Mouse (Mus musculus) midbrain, postnatal 0 days (tissue): ENCODE measurements around the gene Papola. TPM values are rescaled to one million over a fixed set of nuclear protein-coding genes. Genes with fewer than 3 reads are reported as not detected.

Experiments used
- ATAC-seq: fragments of 200-750 bp; cut with Nextera tagmentation; 2 replicates; pipeline ENCODE4 v1.8.0; 2017; ENCODE audit warnings: moderate number of reproducible peaks, mild to moderate bottlenecking, moderate TSS enrichment, moderate library complexity; ENCODE audit not compliant: low FRiP score
- DNase-seq: peaks from one replicate; pipeline ENCODE4 v3.0.0-alpha.2; 2015; ENCODE audit warnings: low spot score
- H3K27ac ChIP-seq: fragments of 300-500 bp; sonication (generic); 2 replicates; pipeline ENCODE4 v1.5.1; 2014; ENCODE audit warnings: low read depth, mild to moderate bottlenecking, low read length, mixed read lengths
- H3K27me3 ChIP-seq: fragments of 300-500 bp; sonication (generic); 2 replicates; pipeline ENCODE4 v1.6.1; 2014; ENCODE audit warnings: low read length, control low read depth, mixed read lengths; ENCODE audit not compliant: insufficient read depth
- H3K36me3 ChIP-seq: fragments of 300-500 bp; sonication (generic); 2 replicates; pipeline ENCODE4 v1.6.1; 2014; ENCODE audit warnings: low read length, control low read depth, mixed read lengths; ENCODE audit not compliant: insufficient read depth
- H3K4me1 ChIP-seq: fragments of 300-500 bp; sonication (generic); 2 replicates; pipeline ENCODE4 v1.6.1; 2014; ENCODE audit warnings: mild to moderate bottlenecking, control low read depth, antibody characterized with exemption, low read length, mixed read lengths; ENCODE audit not compliant: insufficient read depth
- H3K4me2 ChIP-seq: fragments of 300-500 bp; sonication (generic); 2 replicates; pipeline ENCODE4 v1.6.1; 2014; ENCODE audit warnings: low read depth, mild to moderate bottlenecking, low read length, mixed read lengths; ENCODE audit not compliant: poor library complexity, severe bottlenecking
- H3K4me3 ChIP-seq: fragments of 300-500 bp; sonication (generic); 2 replicates; pipeline ENCODE4 v1.5.1; 2014; ENCODE audit warnings: low read depth, mild to moderate bottlenecking, low read length, moderate library complexity
- H3K9ac ChIP-seq: fragments of 300-500 bp; sonication (generic); replicated peaks from 2 replicates; pipeline ENCODE4 v1.6.1; 2014; ENCODE audit warnings: mild to moderate bottlenecking, low read length, moderate library complexity, mixed read lengths; ENCODE audit not compliant: poor library complexity, severe bottlenecking
- H3K9me3 ChIP-seq: fragments of 300-500 bp; sonication (generic); 2 replicates; pipeline ENCODE4 v1.6.1; 2016; ENCODE audit warnings: low read length, control low read depth
- CTCF ChIP-seq: IDR thresholded peaks from 2 replicates; pipeline ENCODE4 v1.5.1; 2016; ENCODE audit warnings: antibody characterized with exemption, mild to moderate bottlenecking
- WGBS: fragments of 180-500 bp; shearing (Covaris S2); extraction: QIAGEN DNeasy Blood & Tissue Kit; methylation state at CpG from one replicate; pipeline ENCODE4 v1.1.7; 2014; 5-methylcytosine and 5-hydroxymethylcytosine counted together
- polyA plus RNA-seq: library from polyadenylated mRNA; unstranded; fragments of >200 nt; fragmentation: Nextera tagmentation; extraction: Ambion mirVana; gene quantifications from 2 replicates; pipeline ENCODE4 v1.2.1, GENCODE M21; 2015
- total RNA-seq: library from RNA; depleted of rRNA; stranded (reverse); fragments of >200 nt; gene quantifications from 2 replicates; pipeline ENCODE4 v1.2.3, GENCODE M21; 2014

Gene Papola
- total and polyA plus RNA-seq, 2 experiments from 2014 or later: 72.7 to 116 TPM

DNA sequence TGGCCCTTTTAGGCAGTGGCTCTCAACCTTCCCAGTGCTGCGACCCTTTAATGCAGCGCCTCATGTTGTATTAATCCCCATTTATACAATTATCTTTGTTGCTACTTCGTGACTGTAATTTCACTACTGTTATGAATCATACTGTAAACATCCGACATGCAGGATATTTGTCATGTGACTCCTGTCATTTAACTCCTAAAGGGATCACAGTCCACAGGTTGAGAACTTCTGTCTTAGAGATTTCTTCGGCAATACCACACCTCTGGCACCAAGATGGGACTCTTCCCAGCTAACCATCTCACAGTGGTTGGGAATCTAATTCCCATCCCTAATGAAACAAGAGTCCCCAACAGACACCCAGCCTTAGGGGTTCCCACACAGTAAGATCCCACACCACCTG, 36.4 kb upstream of the Papola start:
- no peak overlapping the region for H3K4me3 ChIP-seq
- ATAC-seq (no peak), DNase-seq (no peak)
- H3K9ac ChIP-seq: no peak overlapping the region
- H3K4me2 ChIP-seq: no peak overlapping the region
- no peaks in the 10 kb centered on the region for H3K9me3 ChIP-seq
- H3K4me1 ChIP-seq: no peaks in the 10 kb centered on the region
- no peaks in the 10 kb centered on the region for H3K27me3 ChIP-seq
- H3K27ac ChIP-seq: no peak overlapping the region
- 85% methylated on average over 5 of the region's 5 CpGs for WGBS
- H3K36me3 ChIP-seq: no peaks in the 10 kb centered on the region
- no peak for TF ChIP-seq CTCF

DNA sequence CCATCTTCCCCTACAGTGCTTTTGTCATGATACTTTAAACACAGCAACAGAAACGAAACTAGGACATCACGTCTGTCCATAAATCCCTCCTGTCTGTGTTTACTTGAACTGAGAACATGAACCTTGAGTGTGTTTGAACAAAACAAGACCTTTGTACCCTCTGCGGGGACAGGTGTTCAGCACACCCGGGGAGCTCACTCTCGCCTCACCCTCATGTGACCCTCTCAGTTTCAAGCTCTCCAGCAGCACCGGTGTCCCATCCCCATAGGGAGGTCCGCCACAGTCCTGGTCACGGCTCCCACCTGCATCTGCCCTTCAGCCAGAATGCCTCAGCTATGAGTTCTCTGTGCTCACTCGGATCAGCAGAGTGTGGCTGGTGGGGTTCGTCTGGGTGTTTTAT, 30.7 kb upstream of the Papola start:
- no peak overlapping the region for H3K9ac ChIP-seq
- H3K9me3 ChIP-seq: no peaks in the 10 kb centered on the region
- TF ChIP-seq CTCF: no peak
- DNase-seq (no peak), ATAC-seq (no peak)
- H3K4me3 ChIP-seq: no peak overlapping the region
- H3K4me1 ChIP-seq: no peaks in the 10 kb centered on the region
- no peaks in the 10 kb centered on the region for H3K36me3 ChIP-seq
- no peak overlapping the region for H3K27ac ChIP-seq
- WGBS: 92% methylated on average over 10 of the region's 10 CpGs
- no peaks in the 10 kb centered on the region for H3K27me3 ChIP-seq
- H3K4me2 ChIP-seq: no peak overlapping the region

DNA sequence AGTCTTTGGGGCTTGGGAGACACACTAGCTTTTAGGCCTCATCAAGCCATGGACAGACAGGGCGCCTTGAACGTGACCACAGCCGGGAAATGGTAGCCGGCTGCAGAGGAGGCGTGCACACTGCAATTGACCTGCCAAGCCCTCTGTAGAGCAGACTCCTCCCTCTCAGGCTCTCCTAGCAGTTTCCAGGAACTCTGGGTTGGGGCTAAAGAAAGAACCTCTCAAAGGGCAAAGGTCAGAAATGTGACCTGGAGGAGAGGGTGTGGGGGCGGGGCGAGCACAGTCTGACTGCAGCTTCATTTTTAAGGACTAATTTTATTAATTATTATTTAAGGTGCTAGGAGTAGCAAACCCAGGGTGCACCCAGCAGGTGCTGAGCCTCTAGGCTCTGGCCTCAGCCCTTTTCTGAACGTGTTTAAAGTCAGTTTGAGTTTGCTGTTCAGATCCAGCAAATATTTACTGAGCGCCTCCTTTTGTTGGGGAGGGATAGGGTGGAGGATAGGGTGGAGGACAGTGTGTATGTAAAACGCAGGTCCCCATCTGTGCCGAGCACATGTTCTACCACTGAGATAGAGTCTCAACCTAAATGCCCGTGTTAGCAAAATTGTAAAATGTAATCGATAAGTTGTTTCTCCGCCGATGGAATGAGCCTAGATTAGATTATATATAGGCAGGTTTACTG, 26.5 kb upstream of the Papola start:
- DNase-seq (no peak), ATAC-seq (no peak)

DNA sequence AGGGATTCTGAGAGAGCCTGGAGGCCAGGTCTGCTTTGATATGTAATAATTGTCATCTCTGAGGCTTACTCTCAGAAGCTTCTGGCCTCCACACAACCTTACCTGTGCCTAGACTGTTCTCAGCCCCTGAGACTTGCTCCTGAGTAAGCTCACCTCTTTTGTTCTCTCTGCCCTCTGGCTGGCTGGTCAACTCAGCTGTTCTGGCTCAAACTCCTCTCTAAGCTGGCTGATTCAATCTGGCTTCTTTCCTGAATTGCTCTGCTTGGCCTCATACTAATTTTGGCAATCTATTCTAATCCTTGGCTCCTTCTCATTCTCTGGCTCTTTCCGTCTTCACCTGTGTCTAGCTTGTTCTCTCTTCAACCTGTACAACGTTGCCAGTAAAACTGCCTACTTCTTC, 25.6 kb upstream of the Papola start:
- Histone ChIP-seq H3K27ac (no peak overlapping the region), H3K36me3 (no peaks in the 10 kb centered on the region), H3K9me3 (no peaks in the 10 kb centered on the region), H3K9ac (no peak overlapping the region), H3K4me3 (no peak overlapping the region), H3K27me3 (no peaks in the 10 kb centered on the region), H3K4me1 (no peaks in the 10 kb centered on the region), H3K4me2 (no peak overlapping the region)
- DNase-seq: no peak
- 88% methylated on average over 2 of the region's 2 CpGs for WGBS
- no peak for ATAC-seq
- no peak for TF ChIP-seq CTCF

More for the DNA sequence above, 26.5 kb upstream of the Papola start:
- no peak overlapping the region for H3K4me2 ChIP-seq
- H3K9me3 ChIP-seq: no peaks in the 10 kb centered on the region
- 54% methylated on average over 15 of the region's 15 CpGs for WGBS
- no peak overlapping the region for H3K27ac ChIP-seq
- H3K36me3 ChIP-seq: no peaks in the 10 kb centered on the region
- H3K27me3 ChIP-seq: no peaks in the 10 kb centered on the region
- TF ChIP-seq CTCF: no peak
- H3K9ac ChIP-seq: no peak overlapping the region
- H3K4me3 ChIP-seq: no peak overlapping the region
- H3K4me1 ChIP-seq: no peaks in the 10 kb centered on the region

DNA sequence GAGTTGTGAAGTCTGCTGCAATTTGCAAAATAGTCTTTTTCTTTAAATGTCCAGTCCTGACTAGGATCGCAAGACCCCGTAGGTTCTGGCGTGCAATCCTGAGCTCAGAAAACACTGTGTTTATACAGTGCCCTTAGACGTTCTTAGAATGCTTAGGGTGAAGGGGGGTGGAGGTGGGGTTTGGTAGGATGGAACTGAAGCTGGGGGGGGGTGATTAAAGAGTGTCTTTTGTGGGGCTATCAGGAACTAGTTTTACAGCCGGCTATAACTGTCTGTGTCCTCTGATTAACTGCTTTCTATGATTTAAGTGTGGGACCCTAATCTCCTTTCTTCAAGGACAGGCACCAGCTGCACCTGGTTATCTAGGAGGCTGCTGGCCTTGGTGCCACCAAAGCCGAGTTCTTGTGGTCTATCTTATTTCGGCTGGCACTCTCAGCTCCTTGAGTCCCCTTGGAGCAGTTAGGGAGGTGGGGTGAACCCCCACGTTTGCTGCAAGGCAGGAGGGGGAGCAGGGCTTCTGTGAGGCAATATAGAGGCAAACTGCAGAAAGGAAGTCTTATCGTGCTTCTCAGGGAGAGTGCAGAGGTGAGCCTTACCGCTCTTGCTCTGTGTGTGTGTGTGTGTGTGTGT, 24.5 kb upstream of the Papola start:
- no peaks in the 10 kb centered on the region for H3K36me3 ChIP-seq
- TF ChIP-seq CTCF: no peak
- H3K4me1 ChIP-seq: no peaks in the 10 kb centered on the region
- H3K4me3 ChIP-seq: no peak overlapping the region
- H3K27ac ChIP-seq: no peak overlapping the region
- WGBS: 70% methylated on average over 10 of the region's 10 CpGs
- no peaks in the 10 kb centered on the region for H3K9me3 ChIP-seq
- ATAC-seq: no peak
- no peak overlapping the region for H3K4me2 ChIP-seq
- DNase-seq: no peak
- no peaks in the 10 kb centered on the region for H3K27me3 ChIP-seq
- H3K9ac ChIP-seq: no peak overlapping the region

DNA sequence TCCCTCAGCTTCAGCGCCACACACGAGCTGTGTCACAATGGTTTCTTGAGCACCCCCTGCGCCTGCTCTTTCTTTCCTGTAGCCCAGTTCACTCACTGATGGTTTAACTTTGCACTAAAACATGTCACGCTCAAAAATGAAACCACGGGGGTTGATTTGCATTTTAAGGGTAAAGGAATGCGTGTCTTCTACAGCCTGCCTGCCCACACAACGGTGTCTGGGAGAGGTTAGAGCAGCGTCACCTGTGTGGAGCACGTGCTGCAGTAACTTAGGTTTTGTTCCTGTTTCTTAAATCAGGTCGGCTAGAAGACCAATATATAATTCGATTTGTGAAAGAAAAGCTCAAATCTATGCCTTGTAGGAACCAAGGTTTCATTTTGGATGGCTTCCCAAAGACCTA, 23.3 kb upstream of the Papola start:
- Histone ChIP-seq H3K36me3 (no peaks in the 10 kb centered on the region), H3K9ac (no peak overlapping the region), H3K4me3 (no peak overlapping the region), H3K4me2 (no peak overlapping the region), H3K4me1 (no peaks in the 10 kb centered on the region), H3K27me3 (no peaks in the 10 kb centered on the region), H3K9me3 (no peaks in the 10 kb centered on the region), H3K27ac (no peak overlapping the region)
- DNase-seq (no peak), ATAC-seq (no peak)
- 53% methylated on average over 11 of the region's 11 CpGs for WGBS
- TF ChIP-seq CTCF: no peak
